Mouse (Mus musculus) liver, adult 2 months (tissue): ENCODE measurements around the gene Strap. TPM values are rescaled to one million over a fixed set of nuclear protein-coding genes. Genes with fewer than 3 reads are reported as not detected.
A peak's percentile ranks its signal among the peaks of the same experiment; 100 is the strongest.

Experiments
- DNase-seq: peaks from one replicate; pipeline ENCODE4 v3.0.0-alpha.2; 2011; ENCODE audit warnings: low read depth, low spot score; ENCODE audit errors: extremely low read depth
- H3K27ac ChIP-seq: fragments of 200-500 bp; replicated peaks from 2 replicates; pipeline ENCODE4 v1.5.1; 2012; ENCODE audit warnings: low read depth, mild to moderate bottlenecking, control low read depth, inconsistent platforms, low read length; ENCODE audit not compliant: insufficient read depth
- H3K27me3 ChIP-seq: fragments of 200-500 bp; 2 replicates; pipeline ENCODE4 v1.6.1; 2012; ENCODE audit warnings: mild to moderate bottlenecking, moderate library complexity, low read length, inconsistent platforms; ENCODE audit not compliant: control insufficient read depth, insufficient read depth
- H3K36me3 ChIP-seq: fragments of 200-500 bp; 2 replicates; pipeline ENCODE4 v1.6.1; 2012; ENCODE audit warnings: low read length, inconsistent platforms; ENCODE audit not compliant: control insufficient read depth, insufficient read depth
- H3K4me1 ChIP-seq: fragments of 200-500 bp; 2 replicates; pipeline ENCODE4 v1.6.1; 2011; ENCODE audit warnings: low read length; ENCODE audit not compliant: control insufficient read depth, insufficient read depth
- H3K4me3 ChIP-seq: fragments of 200-500 bp; 2 replicates; pipeline ENCODE4 v1.5.1; 2011; ENCODE audit warnings: low read depth, mild to moderate bottlenecking, control low read depth, low read length, moderate library complexity; ENCODE audit not compliant: insufficient read depth
- H3K79me2 ChIP-seq: fragments of 200-500 bp; 2 replicates; pipeline ENCODE4 v1.6.1; 2012; ENCODE audit warnings: inconsistent platforms, mild to moderate bottlenecking, low read length, moderate library complexity; ENCODE audit not compliant: control insufficient read depth, insufficient read depth
- H3K9ac ChIP-seq: fragments of 200-500 bp; 2 replicates; pipeline ENCODE4 v1.6.1; 2012; ENCODE audit warnings: low read depth, mild to moderate bottlenecking, control low read depth, inconsistent platforms, low read length
- CTCF ChIP-seq: fragments of 200-500 bp; IDR thresholded peaks from 2 replicates; pipeline ENCODE4 v1.5.1; 2011; ENCODE audit warnings: low read depth, low read length, control low read depth
- POLR2A ChIP-seq: fragments of 200-500 bp; IDR thresholded peaks from 2 replicates; pipeline ENCODE4 v1.6.1; 2011; ENCODE audit warnings: low read length, control low read depth; ENCODE audit not compliant: insufficient read depth; ENCODE audit errors: extremely low read depth
- WGBS: fragments of 180-500 bp; shearing (Covaris S2); methylation state at CpG from one replicate; pipeline ENCODE4 v1.1.7; 2018; 5-methylcytosine and 5-hydroxymethylcytosine counted together
- polyA plus RNA-seq: library from polyadenylated mRNA; depleted of rRNA; stranded (reverse); fragments of >200 nt; gene quantifications from 2 replicates; pipeline ENCODE4 v1.2.3, GENCODE M21; 2012
- total RNA-seq: library from RNA; depleted of rRNA; stranded (reverse); fragments of >200 nt; gene quantifications from 2 replicates; pipeline ENCODE4 v1.2.3, GENCODE M21; 2014

Gene Strap
- total and polyA plus RNA-seq, 2 experiments, result 26.8 to 47.1 TPM

DNA sequence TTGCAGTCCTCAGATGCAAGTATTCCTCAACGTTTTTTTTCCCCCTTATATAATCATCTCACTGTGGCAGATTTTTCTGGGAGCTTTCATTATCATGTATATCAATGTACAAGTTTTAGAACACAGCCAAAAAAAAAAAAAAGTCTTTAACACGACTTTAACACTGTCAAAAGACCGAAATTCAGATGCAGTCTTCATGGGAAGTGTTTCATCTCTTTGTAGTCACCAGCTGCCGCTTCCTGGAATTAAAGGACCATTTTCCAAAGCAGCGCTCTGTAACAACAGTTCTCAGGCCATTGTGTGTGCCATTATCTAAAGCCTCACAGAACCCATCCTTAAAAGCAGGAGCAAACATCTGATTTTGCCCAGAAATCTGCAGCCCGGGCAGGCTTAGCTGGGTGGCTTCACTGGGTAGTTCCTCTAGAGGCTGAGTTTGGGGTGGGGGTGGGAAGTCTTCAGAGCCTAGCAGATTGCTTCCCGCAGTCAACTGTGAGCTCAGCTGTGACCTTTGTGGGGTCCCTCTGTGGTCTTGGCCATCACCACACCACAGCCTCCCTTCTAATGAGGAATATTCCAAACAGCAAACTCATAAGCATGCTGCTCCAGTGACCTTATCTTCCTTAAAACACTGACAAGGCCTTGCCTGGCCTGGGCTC is 22.1 kb upstream of the Strap start:
- Histone ChIP-seq H3K9ac (no peak overlapping the region), H3K4me3 (no peak overlapping the region), H3K36me3 (no peaks in the 10 kb centered on the region), H3K27ac (peak overlapping the region; percentile 19; the same call in 1 of the 2 replicates), H3K4me1 (no peaks in the 10 kb centered on the region), H3K27me3 (peaks cover 8% of the 10 kb centered on the region; the same call in 1 of the 2 replicates), H3K79me2 (no peaks in the 10 kb centered on the region)
- WGBS, result 68% methylated on average over 7 of the region's 7 CpGs
- no peak for TF ChIP-seq POLR2A
- no peak for TF ChIP-seq CTCF
- DNase-seq, result peak; percentile 25

DNA sequence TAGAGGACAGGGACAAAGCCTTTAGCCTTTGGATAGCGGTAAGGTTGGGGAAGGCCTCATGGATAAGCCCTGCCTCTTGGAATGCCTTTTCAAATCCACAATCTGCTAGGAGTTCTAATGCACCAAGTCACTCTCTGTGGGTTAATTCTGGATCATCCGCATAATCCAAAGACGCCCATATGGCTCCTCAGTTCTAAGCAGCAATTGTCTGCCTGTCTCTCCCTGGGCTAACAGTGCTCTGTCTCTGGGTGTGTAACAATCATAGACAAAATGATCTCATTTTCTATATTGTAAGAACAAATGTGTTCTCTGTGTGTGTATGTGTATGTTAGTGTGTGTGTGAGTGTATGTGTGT is 21.6 kb upstream of the Strap start:
- H3K36me3 ChIP-seq, result no peaks in the 10 kb centered on the region
- H3K27me3 ChIP-seq, result peaks cover 5% of the 10 kb centered on the region; the same call in 1 of the 2 replicates
- H3K4me3 ChIP-seq, result no peak overlapping the region
- DNase-seq, result no peak
- H3K9ac ChIP-seq, result no peak overlapping the region
- no peak for TF ChIP-seq CTCF
- 94% methylated on average over 3 of the region's 3 CpGs for WGBS
- H3K27ac ChIP-seq, result no peak overlapping the region
- no peaks in the 10 kb centered on the region for H3K4me1 ChIP-seq
- no peaks in the 10 kb centered on the region for H3K79me2 ChIP-seq

GRCm38 (mm10) chr6:137716802-137717201 is 18.1 kb upstream of the Strap start:
- no peak for TF ChIP-seq POLR2A
- no peak for TF ChIP-seq CTCF
- Histone ChIP-seq H3K27me3 (peaks cover 2% of the 10 kb centered on the region; the same call in 1 of the 2 replicates), H3K79me2 (no peaks in the 10 kb centered on the region), H3K27ac (no peak overlapping the region), H3K4me1 (no peaks in the 10 kb centered on the region), H3K9ac (no peak overlapping the region), H3K36me3 (no peaks in the 10 kb centered on the region), H3K4me3 (no peak overlapping the region)
- WGBS, result 54% methylated on average over 5 of the region's 5 CpGs
- DNase-seq, result no peak

DNA sequence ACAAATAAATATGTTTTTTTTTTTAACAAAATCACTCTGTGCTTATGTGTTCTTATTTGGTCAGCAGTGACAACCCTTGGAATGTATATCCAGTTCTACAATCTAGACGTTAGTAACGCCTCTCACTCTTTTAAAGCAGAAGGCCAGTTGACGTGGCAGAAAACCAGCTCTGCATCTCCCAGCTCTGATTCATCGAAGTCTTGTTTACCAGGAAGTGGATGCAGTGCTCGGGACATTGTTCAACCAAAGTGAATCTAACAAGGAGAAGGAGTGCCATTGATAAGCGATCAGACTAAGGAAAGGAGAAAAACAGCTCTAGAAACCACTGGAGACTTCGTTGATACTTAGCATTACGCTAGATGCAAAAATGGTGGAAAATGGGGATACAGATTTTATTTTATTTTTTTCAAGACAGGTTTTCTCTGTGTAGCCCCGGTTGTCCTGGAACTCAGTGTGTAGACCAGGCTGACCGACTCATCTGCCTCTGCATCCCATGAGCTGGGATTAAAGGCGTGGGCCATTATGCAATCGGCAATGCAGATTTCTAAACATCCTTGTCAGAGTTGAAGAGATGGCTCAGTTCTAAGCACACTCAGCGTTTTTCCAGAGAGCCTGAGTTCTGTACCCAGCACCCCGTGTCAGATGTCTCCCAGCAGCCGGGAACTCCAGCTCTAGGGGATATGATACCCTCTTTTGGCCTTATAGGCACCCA is 12.5 kb upstream of the Strap start:
- no peak overlapping the region for H3K27ac ChIP-seq
- TF ChIP-seq POLR2A (no peak), CTCF (no peak)
- 72% methylated on average over 15 of the region's 15 CpGs for WGBS
- H3K4me1 ChIP-seq, result no peaks in the 10 kb centered on the region
- H3K4me3 ChIP-seq, result no peak overlapping the region
- no peaks in the 10 kb centered on the region for H3K36me3 ChIP-seq
- no peaks in the 10 kb centered on the region for H3K79me2 ChIP-seq
- no peak for DNase-seq
- no peak overlapping the region for H3K9ac ChIP-seq
- H3K27me3 ChIP-seq, result peaks cover 2% of the 10 kb centered on the region; the same call in 1 of the 2 replicates

DNA sequence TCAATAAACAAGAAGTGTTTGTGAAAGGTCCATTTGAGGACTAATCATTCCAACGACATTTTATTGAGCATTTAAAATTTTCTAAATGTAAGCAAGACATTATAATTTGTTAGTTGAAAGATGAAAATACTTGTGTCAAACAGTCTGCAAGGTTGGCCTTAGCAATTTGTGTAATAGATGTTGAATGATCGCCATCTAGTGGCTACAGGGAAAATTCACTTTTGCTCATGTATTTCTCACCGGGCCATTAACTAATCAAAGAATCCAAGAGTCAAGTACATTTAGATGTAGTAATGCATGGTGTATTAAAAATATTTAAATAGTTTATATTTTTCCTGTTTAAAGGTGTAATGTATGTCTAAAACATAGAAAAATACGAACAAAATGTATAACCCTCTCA is 11.0 kb upstream of the Strap start:
- Histone ChIP-seq H3K79me2 (no peaks in the 10 kb centered on the region), H3K27ac (no peak overlapping the region), H3K9ac (no peak overlapping the region), H3K4me3 (no peak overlapping the region), H3K4me1 (no peaks in the 10 kb centered on the region), H3K27me3 (no peaks in the 10 kb centered on the region), H3K36me3 (no peaks in the 10 kb centered on the region)
- DNase-seq, result peak; percentile 58
- TF ChIP-seq CTCF (peak; percentile 56), POLR2A (no peak)
- WGBS, result 3% methylated on average over 4 of the region's 4 CpGs

- Histone ChIP-seq H3K79me2 (peaks cover 16% of the 10 kb centered on the region), H3K36me3 (peaks cover 3% of the 10 kb centered on the region), H3K9ac (peak overlapping the region; percentile 37; the same call in 1 of the 2 replicates), H3K4me3 (peak overlapping the region; percentile 46), H3K27ac (no peak overlapping the region), H3K4me1 (peaks cover 14% of the 10 kb centered on the region), H3K27me3 (no peaks in the 10 kb centered on the region)
- WGBS, result 6% methylated on average over 7 of the region's 7 CpGs
- DNase-seq, result no peak
- TF ChIP-seq CTCF (no peak), POLR2A (no peak)
Observed at GRCm38 (mm10) chr6:137734460-137734845, 425 bp upstream of the Strap start.
